Mouse (Mus musculus) right cerebral cortex, postnatal 14 days (tissue): ENCODE measurements around the gene Ccdc146.

Experiments
- DNase-seq: peaks from one replicate; pipeline ENCODE4 v3.0.0; 2022

The Ccdc146 gene

GRCm38 (mm10) chr5:21263202-21264055 is 161.0 kb downstream of the Ccdc146 start:
- DNase-seq, result no peak

GRCm38 (mm10) chr5:21261202-21261844 is 163.2 kb downstream of the Ccdc146 start:
- DNase-seq, result no peak

DNA sequence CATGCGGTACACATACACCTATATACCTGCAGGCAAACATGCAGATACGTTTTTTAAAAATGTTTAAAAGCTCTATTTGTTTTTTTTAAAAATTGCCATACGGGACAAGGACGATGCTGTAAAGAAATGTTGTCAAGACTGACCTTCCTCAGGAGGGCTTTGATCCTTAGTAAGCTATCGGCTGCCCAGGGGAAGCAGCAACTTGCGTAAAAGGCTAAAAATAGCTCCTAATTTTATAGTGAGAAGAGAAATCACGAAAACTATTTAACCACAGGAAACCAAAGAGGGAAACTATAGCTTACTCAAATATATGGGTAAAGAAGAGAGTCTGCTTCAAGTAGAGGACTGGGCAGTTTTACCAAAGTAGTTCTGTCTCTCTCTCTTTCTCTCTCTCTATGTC is 163.7 kb downstream of the Ccdc146 start:
- DNase-seq, result no peak

DNA sequence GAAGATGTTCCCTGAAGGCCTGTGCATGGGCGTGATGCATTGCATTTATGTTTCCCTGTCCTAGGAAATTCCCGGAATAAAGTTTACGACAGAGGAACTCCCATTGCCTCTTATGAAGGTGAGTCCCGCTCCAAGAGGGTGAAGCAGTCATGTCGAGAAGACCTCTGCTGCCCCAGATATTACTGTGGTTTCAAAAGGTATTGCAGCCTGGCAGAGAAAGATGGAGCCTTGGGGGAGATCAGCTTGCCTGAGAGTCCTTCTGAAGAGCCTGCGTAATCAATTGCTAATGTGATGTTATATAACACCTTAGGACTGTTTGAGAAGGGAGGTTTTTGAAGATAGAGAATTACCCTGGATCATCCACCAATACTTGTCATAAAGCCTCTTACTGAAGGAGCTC is 166.7 kb downstream of the Ccdc146 start:
- no peak for DNase-seq

- DNase-seq, result no peak
Observed at GRCm38 (mm10) chr5:21257126-21257525, 167.4 kb downstream of the Ccdc146 start.

DNA sequence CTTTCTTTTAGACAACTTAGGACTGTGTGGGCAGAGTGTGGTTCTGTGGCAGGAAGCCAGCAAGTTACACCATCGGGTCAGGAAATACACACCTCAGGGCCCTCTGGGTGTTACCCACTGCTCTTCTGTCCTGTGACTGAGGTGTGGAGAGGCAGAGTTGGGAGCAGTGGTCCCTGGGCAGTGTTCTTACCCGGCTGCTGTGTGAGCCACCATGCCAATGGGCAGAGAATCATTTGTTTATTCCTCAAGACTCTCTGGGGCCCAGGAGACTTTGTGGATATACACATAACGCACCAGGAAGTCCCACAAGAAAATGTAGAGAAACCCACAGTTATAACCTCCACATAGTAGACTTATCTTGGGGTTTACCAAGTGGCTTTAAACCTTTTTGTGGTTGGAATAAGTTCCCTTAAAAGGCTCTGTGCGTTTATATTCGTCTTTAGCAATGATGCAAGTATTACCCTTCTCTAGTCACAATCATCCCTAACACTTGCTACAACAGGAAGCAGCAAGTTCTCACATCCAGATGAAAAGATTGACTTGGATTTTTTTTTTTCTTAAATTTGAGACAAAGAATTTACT is 168.8 kb downstream of the Ccdc146 start:
- DNase-seq, result no peak

DNA sequence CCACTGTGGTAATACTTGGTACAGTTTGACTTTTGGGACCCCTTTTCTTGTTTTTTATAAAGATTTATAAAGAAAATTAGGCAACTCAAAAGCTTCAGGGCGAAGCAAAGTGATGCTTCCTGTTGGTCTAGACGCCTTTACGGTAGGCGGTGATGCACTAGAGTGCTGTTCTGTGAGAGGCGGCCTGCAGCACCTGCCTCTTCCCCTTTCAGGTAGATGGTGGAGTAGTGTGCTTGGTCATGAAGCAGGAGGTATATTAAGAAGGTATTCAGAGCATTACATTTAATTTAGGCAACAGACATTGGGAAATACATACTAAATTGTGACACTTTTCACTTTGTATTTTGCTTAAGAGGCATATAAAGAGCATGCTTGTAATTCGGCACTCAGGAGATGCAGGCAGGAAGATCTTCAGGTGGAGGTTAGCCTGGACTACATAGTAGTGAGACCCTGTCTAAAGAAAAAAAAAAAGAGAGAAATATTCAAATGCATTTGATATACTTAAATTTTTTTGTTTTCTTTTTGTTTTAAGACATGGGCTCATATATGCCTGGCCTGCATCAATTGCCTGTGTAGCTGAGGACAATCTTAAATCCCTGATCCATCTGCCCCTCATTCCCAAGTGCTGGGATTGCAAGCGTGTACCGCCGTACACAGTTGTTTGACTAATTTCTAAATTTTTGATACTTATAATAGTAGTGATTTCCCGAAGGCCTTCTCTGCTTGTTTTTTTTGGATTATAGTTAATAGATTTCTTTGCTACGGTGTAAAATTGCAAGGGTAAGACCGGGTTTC is 169.5 kb downstream of the Ccdc146 start:
- no peak for DNase-seq

DNA sequence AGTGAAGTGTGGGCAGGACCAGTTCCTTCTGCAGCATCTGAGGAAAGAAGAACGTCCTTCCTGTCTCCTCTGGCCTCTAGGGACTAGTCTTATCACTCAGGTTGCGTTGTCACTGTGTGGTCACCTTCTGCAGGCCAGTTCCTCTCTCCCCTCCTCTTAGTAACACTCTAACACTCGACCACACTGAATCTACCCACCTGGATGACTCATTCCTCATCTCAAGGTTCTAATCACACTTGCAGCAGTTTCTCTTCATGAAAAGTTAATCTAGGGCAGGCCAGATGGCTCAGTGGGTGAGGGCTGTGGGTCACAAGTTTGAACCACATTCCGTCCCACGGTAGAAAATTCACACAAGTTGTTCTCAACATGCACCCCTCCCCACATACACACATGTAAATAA is 175.6 kb downstream of the Ccdc146 start:
- DNase-seq, result no peak

GRCm38 (mm10) chr5:21247916-21248315 is 176.6 kb downstream of the Ccdc146 start:
- peak; percentile 18 for DNase-seq

DNA sequence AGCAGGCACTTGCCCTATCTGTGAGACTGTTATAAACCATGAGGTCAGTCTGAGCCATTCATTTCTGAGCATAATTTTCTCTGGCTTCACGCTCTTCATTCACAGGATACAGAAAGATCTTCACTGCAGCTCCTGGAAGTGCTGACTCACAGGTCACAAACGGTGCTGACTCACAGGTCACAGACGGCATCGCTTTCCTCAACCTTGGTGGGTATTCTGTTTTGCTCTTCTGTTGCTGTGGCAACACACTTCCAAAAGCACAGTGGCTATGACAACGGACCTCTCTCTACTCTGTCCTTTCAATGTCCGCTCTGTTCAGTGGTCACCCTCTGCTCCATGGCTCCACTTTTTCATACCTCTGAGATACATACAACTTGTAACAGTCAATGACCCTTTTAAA is 177.7 kb downstream of the Ccdc146 start:
- DNase-seq, result no peak

DNA sequence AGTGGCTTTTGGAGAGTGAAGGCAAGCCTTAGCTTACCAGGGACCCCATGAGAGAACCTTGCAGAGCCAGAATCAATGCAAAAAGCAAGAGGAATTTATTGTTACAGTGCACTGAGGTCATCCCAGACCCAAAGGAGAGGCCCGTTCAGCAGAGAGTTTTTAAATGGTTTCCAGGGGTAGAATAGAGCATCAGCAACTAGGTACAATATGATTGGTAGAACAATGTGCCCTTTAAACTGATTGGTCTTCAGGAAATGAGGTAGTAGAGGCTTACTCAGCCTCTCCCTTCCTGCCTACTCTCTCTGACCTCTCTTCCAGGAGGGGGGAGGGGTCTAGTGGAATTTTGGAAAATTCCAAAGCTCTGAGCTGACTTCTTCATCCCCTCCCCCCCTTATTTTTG is 179.2 kb downstream of the Ccdc146 start:
- no peak for DNase-seq

DNA sequence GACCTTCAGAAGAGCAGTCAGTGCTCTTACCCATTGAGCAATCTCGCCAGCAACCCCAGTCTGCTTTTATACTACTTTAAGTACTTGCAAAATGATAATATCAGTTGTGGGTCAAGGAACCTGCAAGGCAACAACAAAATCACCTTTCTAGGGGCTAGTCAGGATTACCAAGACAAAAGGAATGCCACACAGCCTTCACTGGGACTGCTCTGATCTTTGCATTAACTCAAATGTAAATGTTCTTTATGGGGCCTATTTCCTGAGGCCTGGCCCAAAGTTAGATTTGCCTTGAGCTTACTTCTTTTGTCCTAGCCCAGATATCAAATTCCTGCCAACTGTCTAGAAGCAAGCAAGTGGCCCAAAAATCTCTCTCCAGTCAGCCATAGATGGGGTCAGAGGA is 179.9 kb downstream of the Ccdc146 start:
- DNase-seq, result no peak
